Mouse (Mus musculus) right cerebral cortex, postnatal 14 days (tissue): ENCODE results near the gene Gm20671.
"Not testable (repeated sequence)": the region's sequence is repeated elsewhere in the genome, so short reads cannot be mapped to it uniquely, and the experiment has no call there.

Experiments used
- DNase-seq: peaks from one replicate; pipeline ENCODE4 v3.0.0; 2022

Gm20671 gene

DNA sequence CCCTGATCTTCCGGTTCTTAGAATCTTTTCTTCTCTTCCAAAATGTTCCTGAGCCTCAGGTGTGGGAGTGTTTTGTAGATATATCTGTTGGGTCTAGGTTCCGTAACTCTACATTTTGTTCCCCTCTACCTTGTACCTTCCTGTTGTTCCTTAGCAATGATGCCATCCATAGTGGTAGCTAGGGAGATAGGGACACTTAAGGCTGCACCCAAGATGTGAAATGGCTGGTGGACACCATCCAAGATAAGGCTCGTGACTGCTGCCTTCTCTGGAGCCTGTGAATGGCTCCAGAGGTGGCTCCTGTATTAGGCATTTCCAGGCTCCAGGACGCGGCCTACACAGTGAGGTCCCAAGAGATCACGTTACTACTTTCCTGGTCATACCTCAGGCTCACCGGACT, 98.6 kb downstream of the Gm20671 start:
- DNase-seq = no peak

DNA sequence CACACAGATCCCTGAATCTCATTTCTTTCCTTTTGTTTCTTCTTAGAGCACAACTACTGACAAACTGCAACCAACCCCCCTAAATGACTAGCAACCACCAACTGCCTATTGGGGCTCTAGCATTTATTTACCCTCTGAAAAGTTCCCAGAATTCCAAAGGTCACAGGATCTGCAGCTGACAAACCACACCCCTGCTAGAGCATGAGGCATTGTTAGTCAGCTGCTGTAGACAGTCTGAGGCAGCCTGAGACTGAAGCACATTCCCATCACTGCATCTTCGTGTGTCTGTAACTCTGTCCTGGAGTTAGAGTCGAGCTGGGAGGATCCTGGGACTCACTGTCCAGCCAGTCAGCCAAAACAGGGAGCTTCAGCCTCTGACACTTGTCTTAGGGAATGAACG, 101.5 kb downstream of the Gm20671 start:
- DNase-seq = not testable (repeated sequence)

- DNase-seq = no peak
Measured at GRCm38 (mm10) chr5:32723981-32724380, 102.9 kb downstream of the Gm20671 start.

DNA sequence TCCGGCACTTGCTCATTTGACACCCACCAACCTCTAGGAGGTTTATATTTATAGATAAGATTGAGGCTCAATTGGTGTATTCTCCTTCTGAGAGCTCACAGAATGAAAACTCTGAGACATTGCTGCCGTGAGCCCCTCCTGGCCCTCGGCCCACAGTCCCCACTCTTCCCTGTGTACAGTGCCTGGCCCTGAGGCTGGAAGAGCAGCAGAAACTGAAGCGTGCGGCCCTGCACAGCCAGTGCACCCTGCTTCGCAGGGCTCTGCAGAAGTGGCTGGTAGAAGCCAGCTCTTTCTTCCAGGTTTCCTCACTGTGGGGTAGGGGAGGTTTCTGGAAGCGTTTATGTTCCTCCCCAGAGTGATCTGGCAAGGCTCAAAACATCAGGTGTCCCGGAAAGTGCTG, 104.2 kb downstream of the Gm20671 start:
- DNase-seq = not testable (repeated sequence)

GRCm38 (mm10) chr5:32722263-32722662, 104.6 kb downstream of the Gm20671 start:
- no peak for DNase-seq

DNA sequence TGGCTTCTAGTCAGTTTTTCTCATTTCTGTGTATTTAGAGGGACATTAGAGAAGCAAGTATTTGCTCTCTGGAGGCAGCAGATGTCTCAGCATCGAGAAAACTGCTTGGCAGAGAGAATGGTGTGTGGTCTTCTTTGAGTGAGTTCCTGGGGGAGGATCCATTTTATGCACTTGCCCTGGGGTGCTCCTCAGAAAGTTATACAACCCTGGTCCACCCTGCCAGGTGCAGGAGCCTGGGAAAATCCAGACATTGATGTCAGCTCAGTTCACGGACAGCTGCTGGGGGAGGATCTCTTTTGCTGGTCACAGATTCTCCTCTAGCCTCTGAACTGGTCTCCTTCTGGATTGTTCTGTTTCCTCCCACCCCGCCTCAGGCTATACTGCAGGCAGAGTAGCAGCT, 105.6 kb downstream of the Gm20671 start:
- DNase-seq = no peak

DNA sequence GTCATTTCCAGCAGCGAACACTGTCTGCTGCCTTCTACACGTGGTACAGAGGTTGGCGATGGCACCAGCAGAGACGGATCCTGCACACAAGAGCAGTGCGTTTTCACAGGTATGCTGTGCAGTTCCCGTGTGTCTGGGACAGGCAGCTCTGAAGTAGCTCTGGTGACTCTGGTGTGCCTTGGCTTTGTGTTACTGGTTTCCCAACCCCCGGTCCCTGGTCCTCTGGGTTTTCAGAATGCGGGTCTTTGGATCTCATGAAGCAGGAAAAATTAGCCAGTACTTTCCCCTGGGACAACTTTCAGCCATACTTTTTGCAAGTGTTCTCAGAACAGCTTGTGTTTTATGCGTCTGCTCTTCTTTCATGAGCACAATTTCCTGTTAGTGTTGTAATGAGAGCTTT, 106.5 kb downstream of the Gm20671 start:
- DNase-seq = no peak

GRCm38 (mm10) chr5:32718916-32719315, 108.0 kb downstream of the Gm20671 start:
- no peak for DNase-seq

DNA sequence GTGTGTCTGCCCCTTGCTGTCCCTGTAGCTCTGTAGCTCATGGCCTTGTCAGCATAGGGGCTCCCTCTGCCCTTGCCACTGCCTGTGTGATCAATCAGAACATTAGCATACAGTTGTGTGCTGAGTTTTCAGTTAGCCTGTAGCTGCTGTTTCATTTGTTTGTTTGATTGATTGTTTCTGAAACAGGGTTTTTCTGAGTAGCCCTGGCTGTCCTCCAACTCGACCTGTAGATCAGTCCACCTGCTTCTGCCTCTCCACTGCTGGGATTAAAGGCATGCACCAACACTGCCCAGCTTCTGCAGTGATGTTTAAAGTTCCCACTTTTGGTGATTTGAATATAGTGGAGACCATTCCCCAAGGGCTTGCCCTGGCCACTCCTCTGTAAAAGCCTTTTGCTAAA, 109.2 kb downstream of the Gm20671 start:
- no peak for DNase-seq

- DNase-seq = peak; percentile 85
Measured at GRCm38 (mm10) chr5:32713703-32714467, 113.0 kb downstream of the Gm20671 start.

- DNase-seq = no peak
Measured at GRCm38 (mm10) chr5:32713042-32713702, 113.7 kb downstream of the Gm20671 start.

GRCm38 (mm10) chr5:32712221-32713041, 114.5 kb downstream of the Gm20671 start:
- DNase-seq = no peak

GRCm38 (mm10) chr5:32711485-32711884, 115.4 kb downstream of the Gm20671 start:
- no peak for DNase-seq

DNA sequence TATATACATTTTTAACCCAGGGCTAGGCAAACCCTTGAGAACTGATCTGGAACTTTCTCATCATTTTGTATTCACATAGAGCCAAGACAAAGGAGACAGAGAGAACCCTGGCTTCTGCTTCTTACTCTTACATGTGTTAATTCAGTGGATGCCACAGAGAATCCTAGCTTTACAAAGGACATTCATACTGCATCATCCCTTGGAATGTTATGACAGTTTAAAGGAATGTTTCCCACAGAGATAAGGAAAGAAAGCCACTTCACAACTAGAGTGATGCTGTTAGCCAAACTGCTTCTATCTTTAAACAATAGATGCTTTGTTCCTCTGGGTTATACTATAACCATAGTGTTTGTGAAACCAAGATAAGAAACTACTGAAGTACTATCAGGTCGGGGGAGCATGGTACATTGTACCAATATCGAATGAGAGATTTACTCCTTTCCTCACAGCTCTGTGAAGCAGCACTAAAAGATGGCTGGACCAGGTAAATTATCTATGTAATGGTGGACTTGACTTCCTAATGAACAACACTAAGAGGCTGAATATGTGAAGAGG, 120.6 kb downstream of the Gm20671 start:
- no peak for DNase-seq

GRCm38 (mm10) chr5:32697208-32697867, 129.6 kb downstream of the Gm20671 start:
- DNase-seq = no peak

DNA sequence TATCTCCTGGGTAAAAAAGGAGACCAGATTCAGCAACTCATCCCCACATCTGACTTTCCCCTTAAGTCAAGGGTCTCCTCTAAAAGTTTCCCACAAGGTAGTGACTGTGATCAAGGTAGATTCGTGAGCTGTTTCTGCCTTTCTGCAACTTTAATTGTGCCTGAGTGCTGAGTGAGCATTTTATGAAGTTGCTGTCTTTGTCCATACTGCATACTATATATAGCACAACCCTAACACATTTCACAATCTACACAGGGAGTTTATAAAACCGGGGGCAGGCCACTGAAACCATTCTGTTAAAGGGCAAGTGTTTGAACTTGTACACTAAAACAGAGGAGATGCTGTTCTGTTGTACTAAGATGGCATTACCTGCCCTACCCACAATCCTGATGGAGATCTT, 133.5 kb downstream of the Gm20671 start:
- no peak for DNase-seq
